Mouse (Mus musculus) embryonic facial prominence, embryonic 14.5 days (tissue): ENCODE measurements around the gene Iqschfp. TPM values are rescaled to one million over a fixed set of nuclear protein-coding genes. Genes with fewer than 3 reads are reported as not detected.
"Not testable (repeated sequence)": the region's sequence is repeated elsewhere in the genome, so short reads cannot be mapped to it uniquely, and the experiment has no call there.

ENCODE experiments used
- ATAC-seq: fragments of 200-750 bp; cut with Nextera tagmentation; 2 replicates; pipeline ENCODE4 v1.8.0; 2017; ENCODE audit warnings: low read depth, moderate number of reproducible peaks, moderate TSS enrichment
- DNase-seq: peaks from one replicate; pipeline ENCODE4 v3.0.0-alpha.2; 2015; ENCODE audit warnings: low spot score
- H3K27ac ChIP-seq: fragments of 300-500 bp; sonication (generic); replicated peaks from 2 replicates; pipeline ENCODE4 v1.5.1; 2014; ENCODE audit warnings: low read depth, mild to moderate bottlenecking, low read length, moderate library complexity
- H3K27me3 ChIP-seq: fragments of 300-500 bp; sonication (generic); replicated peaks from 2 replicates; pipeline ENCODE4 v1.6.1; 2014; ENCODE audit warnings: low read length; ENCODE audit not compliant: control insufficient read depth, insufficient read depth
- H3K36me3 ChIP-seq: fragments of 300-500 bp; sonication (generic); 2 replicates; pipeline ENCODE4 v1.6.1; 2014; ENCODE audit warnings: low read length, mixed read lengths; ENCODE audit not compliant: control insufficient read depth, insufficient read depth
- H3K4me1 ChIP-seq: fragments of 300-500 bp; sonication (generic); 2 replicates; pipeline ENCODE4 v1.6.1; 2014; ENCODE audit warnings: antibody characterized with exemption, low read length; ENCODE audit not compliant: control insufficient read depth, insufficient read depth
- H3K4me2 ChIP-seq: fragments of 300-500 bp; sonication (generic); 2 replicates; pipeline ENCODE4 v1.6.1; 2014; ENCODE audit warnings: low read depth, mild to moderate bottlenecking, low read length, moderate library complexity, mixed read lengths
- H3K4me3 ChIP-seq: fragments of 300-500 bp; sonication (generic); 2 replicates; pipeline ENCODE4 v1.5.1; 2014; ENCODE audit warnings: low read depth, mild to moderate bottlenecking, low read length
- H3K9ac ChIP-seq: fragments of 300-500 bp; sonication (generic); 2 replicates; pipeline ENCODE4 v1.6.1; 2014; ENCODE audit warnings: low read depth, mild to moderate bottlenecking, low read length, moderate library complexity, mixed read lengths
- H3K9me3 ChIP-seq: fragments of 300-500 bp; sonication (generic); 2 replicates; pipeline ENCODE4 v1.6.1; 2016; ENCODE audit warnings: low read length; ENCODE audit not compliant: control insufficient read depth
- WGBS: fragments of 180-500 bp; shearing (Covaris S2); extraction: QIAGEN DNeasy Blood & Tissue Kit; methylation state at CpG from one replicate; pipeline ENCODE4 v1.1.7; 2014; 5-methylcytosine and 5-hydroxymethylcytosine counted together
- polyA plus RNA-seq: library from polyadenylated mRNA; unstranded; fragments of >200 nt; fragmentation: Nextera tagmentation; extraction: Ambion mirVana; gene quantifications from 2 replicates; pipeline ENCODE4 v1.2.1, GENCODE M21; 2014

Gene Iqschfp
- polyA plus RNA-seq, 1 experiment from 2014 or later, result 1.2 TPM

GRCm38 (mm10) chr3:68071395-68072386 is 179.7 kb downstream of the Iqschfp start:
- ATAC-seq (peak; percentile 57; the same call in 1 of the 2 replicates), DNase-seq (peak; percentile 62)
- Histone ChIP-seq H3K27me3 (no peaks in the 10 kb centered on the region), H3K9me3 (no peaks in the 10 kb centered on the region), H3K36me3 (no peaks in the 10 kb centered on the region), H3K27ac (no peak overlapping the region), H3K4me1 (no peaks in the 10 kb centered on the region), H3K4me3 (no peak overlapping the region), H3K9ac (no peak overlapping the region), H3K4me2 (no peak overlapping the region)
- 65% methylated on average over 9 of the region's 9 CpGs for WGBS

- 70% methylated on average over 4 of the region's 4 CpGs for WGBS
- H3K9me3 ChIP-seq, result no peaks in the 10 kb centered on the region
- H3K36me3 ChIP-seq, result no peaks in the 10 kb centered on the region
- ATAC-seq (no peak), DNase-seq (no peak)
- no peak overlapping the region for H3K27ac ChIP-seq
- H3K4me1 ChIP-seq, result no peaks in the 10 kb centered on the region
- H3K27me3 ChIP-seq, result no peaks in the 10 kb centered on the region
- no peak overlapping the region for H3K4me3 ChIP-seq
- H3K9ac ChIP-seq, result no peak overlapping the region
- H3K4me2 ChIP-seq, result no peak overlapping the region
Observed at GRCm38 (mm10) chr3:68077406-68077805, 185.4 kb downstream of the Iqschfp start.

- Histone ChIP-seq H3K4me1 (no peaks in the 10 kb centered on the region), H3K9ac (no peak overlapping the region)
- DNase-seq, result no peak
Observed at GRCm38 (mm10) chr3:68085024-68085423, 193.0 kb downstream of the Iqschfp start.

DNA sequence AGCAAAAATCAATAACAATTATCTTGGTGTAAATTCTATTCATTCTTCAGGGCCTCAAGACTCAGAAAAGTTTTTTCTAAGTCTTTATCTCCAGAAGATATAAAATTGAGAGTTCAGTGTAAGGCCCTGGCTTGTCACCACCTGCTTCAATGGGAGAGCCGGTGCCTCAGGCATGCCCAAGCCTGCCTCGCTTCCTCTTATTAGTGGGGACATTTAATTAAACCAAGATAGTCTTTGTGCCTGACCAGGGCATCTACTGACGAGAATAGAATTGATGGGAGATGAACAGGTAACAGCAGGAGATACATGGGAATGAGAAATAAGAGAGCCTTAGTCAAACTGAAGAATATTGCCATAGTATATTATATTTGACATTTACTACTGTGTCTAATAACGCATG is 200.1 kb downstream of the Iqschfp start:
- WGBS, result 66% methylated on average over 4 of the region's 4 CpGs
- DNase-seq, result no peak
- H3K27me3 ChIP-seq, result no peaks in the 10 kb centered on the region
- no peak for ATAC-seq
- no peaks in the 10 kb centered on the region for H3K4me1 ChIP-seq
- no peaks in the 10 kb centered on the region for H3K9me3 ChIP-seq
- no peak overlapping the region for H3K4me2 ChIP-seq
- no peak overlapping the region for H3K27ac ChIP-seq
- H3K4me3 ChIP-seq, result no peak overlapping the region
- no peak overlapping the region for H3K9ac ChIP-seq
- no peaks in the 10 kb centered on the region for H3K36me3 ChIP-seq

More at GRCm38 (mm10) chr3:68085024-68085423, 193.0 kb downstream of the Iqschfp start:
- no peaks in the 10 kb centered on the region for H3K27me3 ChIP-seq
- no peaks in the 10 kb centered on the region for H3K9me3 ChIP-seq
- no peak for ATAC-seq
- H3K4me3 ChIP-seq, result no peak overlapping the region
- no peak overlapping the region for H3K27ac ChIP-seq
- no peak overlapping the region for H3K4me2 ChIP-seq
- WGBS, result 92% methylated on average over 2 of the region's 2 CpGs
- H3K36me3 ChIP-seq, result no peaks in the 10 kb centered on the region

DNA sequence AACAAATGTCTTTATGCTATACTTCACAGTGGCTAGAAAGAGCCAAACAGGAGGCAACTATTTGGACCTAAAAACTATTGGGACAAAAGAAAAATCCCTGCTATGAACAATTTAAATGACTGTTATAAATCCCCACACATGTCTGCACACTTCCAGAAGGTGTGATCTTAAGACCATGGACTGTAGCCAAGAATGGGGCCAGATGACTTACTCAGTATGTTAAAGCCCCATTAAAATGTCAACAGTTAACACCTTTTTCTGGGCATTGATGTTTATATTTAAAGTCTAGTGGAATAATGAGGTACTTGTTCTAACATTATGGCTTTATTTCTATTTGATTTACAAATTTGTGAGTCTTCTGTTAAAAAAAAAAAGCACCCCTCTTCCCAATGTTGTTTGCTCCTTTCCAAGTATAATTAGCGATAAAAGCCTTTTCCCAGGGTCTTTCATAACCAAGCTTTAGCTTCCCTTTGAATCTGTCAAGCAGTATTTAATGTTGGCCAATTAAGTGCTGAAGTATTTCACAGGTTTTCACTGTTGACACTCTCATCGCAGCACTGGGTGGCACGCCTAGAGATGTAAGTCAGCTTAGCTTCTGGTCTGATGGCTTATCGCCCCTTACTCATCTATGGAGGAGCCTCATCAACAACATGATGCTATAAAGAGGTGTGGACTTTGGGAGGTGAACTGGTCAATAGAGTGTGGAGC is 204.8 kb downstream of the Iqschfp start:
- Histone ChIP-seq H3K27me3 (no peaks in the 10 kb centered on the region), H3K4me1 (no peaks in the 10 kb centered on the region), H3K36me3 (no peaks in the 10 kb centered on the region), H3K9ac (no peak overlapping the region), H3K4me3 (no peak overlapping the region), H3K4me2 (no peak overlapping the region), H3K9me3 (no peaks in the 10 kb centered on the region), H3K27ac (no peak overlapping the region)
- DNase-seq (peak; percentile 56), ATAC-seq (no peak)
- WGBS, result 73% methylated on average over 4 of the region's 4 CpGs

- not testable (repeated sequence) for H3K36me3 ChIP-seq, H3K9me3 ChIP-seq, H3K4me3 ChIP-seq, DNase-seq, H3K27ac ChIP-seq, ATAC-seq, H3K4me1 ChIP-seq, H3K27me3 ChIP-seq, H3K9ac ChIP-seq, H3K4me2 ChIP-seq
- WGBS, result 88% methylated on average over 6 of the region's 6 CpGs
Observed at GRCm38 (mm10) chr3:68099561-68099960, 207.5 kb downstream of the Iqschfp start.

DNA sequence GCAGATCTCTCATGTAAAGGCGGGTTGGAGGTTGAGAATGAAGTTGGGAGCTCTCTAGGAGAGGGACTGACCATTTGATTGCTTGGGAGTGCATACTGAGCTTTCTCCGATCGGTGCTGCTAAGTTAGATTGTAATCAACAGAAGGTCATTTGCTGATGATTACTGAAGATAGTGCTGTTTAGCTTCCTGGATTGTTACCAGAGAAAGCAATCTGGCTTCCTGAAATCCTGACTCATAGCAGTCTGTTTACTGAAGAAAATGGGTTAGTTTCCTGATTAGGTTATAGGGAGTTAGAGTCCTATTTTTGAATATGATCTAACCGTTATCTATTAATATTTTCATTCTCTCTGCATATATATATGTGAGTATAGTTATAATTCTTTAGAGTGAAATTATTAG is 209.3 kb downstream of the Iqschfp start:
- Histone ChIP-seq H3K9ac (no peak overlapping the region), H3K27me3 (no peaks in the 10 kb centered on the region), H3K9me3 (no peaks in the 10 kb centered on the region), H3K36me3 (no peaks in the 10 kb centered on the region), H3K27ac (no peak overlapping the region), H3K4me3 (no peak overlapping the region), H3K4me1 (no peaks in the 10 kb centered on the region), H3K4me2 (no peak overlapping the region)
- 60% methylated on average over 4 of the region's 4 CpGs for WGBS
- no peak for ATAC-seq
- no peak for DNase-seq

DNA sequence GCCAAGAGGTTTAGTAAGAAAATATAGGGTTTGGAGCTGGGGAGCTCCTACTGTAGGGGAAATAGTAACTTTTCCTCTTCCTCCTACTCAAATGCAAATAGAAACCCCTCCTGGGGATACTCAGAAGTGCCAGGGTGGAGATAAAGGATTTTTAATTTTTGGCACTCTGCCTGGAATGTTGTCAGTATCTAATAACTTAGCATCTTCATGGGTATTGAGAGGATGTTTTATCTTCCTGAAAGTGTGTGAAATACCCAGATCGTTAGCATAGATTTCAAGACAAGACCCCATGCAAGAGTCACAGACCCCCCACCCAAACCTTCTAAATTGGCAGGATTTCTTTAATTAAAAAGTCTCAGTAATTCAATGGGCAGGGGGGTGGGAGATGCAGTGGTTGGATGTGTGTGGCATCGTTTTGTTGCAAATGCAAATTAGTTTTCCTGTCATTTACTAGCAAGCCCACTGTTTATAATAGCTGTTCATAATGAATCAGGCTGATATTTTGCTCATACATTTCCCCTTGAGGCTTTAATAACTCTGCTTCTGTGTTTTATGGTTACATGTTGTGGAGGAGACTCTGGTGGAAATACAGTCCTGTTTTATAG is 213.2 kb downstream of the Iqschfp start:
- 59% methylated on average over 2 of the region's 2 CpGs for WGBS
- Histone ChIP-seq H3K9me3 (no peaks in the 10 kb centered on the region), H3K4me3 (no peak overlapping the region), H3K27ac (no peak overlapping the region), H3K4me2 (no peak overlapping the region), H3K27me3 (no peaks in the 10 kb centered on the region), H3K9ac (no peak overlapping the region), H3K4me1 (no peaks in the 10 kb centered on the region), H3K36me3 (no peaks in the 10 kb centered on the region)
- DNase-seq, result no peak
- ATAC-seq, result no peak
